Mouse (Mus musculus): ENCODE measurements around the gene Syce2.

The Syce2 gene

DNA sequence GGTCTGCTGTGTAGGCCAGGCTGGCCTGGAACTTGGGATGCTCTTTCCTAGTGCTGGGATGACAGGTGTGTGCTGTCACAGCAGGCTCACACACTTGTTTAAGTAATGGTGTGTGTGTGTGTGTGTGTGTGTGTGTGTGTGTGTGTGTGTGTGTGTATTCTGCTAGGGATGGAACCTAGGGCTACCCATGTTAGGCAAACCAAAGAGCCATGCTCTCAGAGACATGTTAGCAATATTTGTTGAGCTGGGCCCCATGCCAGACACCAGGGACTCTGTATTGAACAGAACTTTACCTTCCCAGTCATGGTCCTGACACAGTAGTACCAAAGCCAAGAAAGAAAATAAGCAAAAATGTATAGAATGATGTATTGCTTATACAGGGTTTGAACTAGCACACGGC is 55.6 kb downstream of the Syce2 start:
- no peak for DNase-seq (ENCODE audit: low read depth, low spot score)

GRCm38 (mm10) chr8:84928456-84929306 is 56.8 kb downstream of the Syce2 start:
- DNase-seq (ENCODE audit: low read depth, low spot score) = peak; percentile 79

GRCm38 (mm10) chr8:84930582-84930981 is 58.7 kb downstream of the Syce2 start:
- no peak for DNase-seq (ENCODE audit: low read depth, low spot score)

DNA sequence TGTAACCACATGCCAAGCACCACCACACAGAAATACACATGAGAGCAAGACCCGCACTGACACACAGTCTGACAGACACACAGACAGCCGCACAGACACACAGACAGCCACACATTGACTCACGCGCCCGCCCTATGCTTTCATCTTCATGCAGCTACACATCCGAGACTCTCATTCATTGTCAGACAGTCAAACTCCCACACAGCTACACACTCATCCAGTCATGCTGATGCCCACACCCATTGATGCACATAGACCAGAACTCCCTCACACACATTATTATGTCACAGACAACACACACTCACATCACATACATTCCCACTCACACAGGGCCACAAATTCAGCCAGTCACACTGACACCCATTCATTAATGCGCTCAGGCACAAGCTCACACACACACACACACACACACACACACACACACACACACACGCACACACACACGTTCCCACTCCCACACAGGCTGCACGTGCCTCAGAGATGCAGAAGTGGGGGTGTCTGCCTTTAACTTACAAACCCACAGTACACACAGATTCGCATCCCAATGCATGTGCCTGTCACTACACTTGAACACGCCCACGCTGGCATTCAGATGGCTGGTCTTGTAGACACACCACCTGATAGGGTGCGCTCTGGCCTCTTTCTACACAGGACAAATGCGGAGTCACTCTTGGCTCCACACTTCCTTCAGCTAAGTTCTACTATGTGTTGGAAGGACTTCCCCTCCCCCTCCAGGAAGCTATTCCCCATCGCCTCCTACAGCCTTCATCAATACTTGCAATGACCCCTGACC is 62.1 kb downstream of the Syce2 start:
- DNase-seq (ENCODE audit: low read depth, low spot score) = no peak

DNA sequence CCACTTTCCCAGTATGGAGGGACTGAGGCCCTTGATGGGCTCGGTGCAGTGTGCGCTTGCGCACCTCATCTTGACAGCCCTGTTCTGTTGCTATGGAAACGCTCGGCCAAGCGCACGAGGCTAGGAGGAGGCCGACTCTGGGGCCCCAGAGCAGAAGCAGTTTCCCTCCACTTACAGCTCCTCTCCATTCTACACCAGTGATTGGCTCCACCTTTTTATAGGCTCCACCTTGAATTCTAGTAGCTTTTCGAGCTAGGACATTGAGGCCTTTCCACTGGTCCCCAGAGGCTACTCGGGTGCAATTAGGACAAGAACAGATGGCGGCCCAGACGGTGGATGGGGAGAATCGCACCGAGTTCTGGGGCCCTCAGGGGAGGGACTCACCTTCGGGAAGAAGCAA is 62.9 kb downstream of the Syce2 start:
- DNase-seq (ENCODE audit: low read depth, low spot score) = peak; percentile 92

- no peak for DNase-seq (ENCODE audit: low read depth, low spot score)
These were observed 63.6 kb downstream of the Syce2 start for GRCm38 (mm10) chr8:84935489-84935888.

DNA sequence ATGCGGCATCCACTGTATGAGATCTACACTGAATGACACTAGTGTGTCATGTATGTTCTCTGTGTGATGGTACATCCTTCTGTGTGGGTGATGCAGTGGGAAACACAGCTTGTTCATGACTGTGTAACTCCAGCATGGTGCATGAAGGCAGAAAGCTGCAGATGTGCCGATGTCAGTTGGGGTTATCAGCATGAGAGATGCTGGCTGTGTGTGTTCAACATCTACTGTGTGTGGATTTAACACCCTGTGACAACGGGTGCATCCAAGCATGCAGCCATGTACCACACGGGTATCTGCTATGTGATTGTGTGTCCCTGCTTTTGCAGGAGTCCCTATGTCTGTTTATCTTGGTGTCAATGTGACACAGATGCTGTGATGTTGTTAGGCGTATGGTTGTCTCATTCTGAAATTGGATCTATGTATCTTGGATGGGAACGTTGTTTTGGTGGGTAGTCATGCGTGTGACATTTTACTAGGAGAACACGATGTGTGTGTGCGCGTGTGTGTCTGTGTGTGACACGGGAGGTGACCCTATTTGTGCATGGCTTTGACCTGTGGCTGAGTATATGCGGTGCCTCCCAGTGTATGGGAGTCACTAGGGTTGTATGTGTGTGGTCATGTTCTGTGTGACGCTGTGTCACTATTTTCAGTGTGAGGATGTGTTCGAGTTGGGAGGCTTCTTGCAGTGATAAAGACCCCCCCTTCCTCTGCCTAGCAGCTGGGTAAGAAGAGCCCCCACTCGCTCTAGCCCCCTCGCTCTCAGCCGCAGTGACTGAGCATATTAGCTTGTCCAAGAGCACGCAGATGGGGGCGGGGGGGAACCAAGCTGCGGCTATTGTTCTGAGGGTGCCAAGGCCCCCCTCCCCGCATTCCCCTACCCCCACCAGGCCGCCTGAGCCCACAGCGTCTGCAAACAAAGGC is 64.4 kb downstream of the Syce2 start:
- no peak for DNase-seq (ENCODE audit: low read depth, low spot score)

DNA sequence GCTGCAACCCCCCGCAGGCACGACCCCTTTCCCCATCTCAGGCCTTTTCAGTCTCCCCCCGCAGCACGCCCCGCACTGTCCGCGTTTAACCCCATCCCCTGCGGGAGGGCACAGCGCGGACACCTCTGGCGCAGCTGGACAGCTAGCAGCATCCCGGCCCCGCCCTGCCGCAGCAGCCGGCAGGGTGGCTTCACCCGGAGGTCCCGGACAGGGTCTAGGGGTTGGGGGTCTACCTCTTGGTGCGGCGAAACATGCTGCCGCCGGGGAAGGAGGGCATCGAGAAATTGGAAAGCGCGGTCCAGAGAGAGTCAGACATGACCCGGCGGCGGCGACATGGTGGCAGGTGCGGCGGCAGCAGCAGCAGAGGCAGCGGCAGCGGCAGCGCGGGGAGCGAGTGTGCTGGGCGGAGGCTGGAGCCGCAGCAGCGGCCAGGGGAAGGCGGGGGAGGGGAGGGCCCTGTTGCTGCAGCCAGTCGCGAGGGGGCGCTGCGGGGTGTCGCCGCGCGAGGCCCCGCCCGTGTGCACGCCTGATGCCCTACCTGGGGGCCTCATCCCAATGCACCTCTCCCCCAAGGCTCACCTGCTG is 65.1 kb downstream of the Syce2 start, which contains the start of gene Mast1:
Mast1 (minus strand) TSS at position 398 of the 585 bp plus-strand sequence.
- DNase-seq (ENCODE audit: low read depth, low spot score) = peak; percentile 77
